Mouse (Mus musculus) E14TG2a.4 (cell line): ENCODE measurements around the gene St3gal3.

Experiments
- H3K27me3 ChIP-seq: 2 replicates; pipeline ENCODE4 v1.6.1; 2014; ENCODE audit warnings: low read length, control low read depth; ENCODE audit not compliant: insufficient read depth
- H3K36me3 ChIP-seq: 2 replicates; pipeline ENCODE4 v1.6.1; 2014; ENCODE audit warnings: low read length, control low read depth; ENCODE audit not compliant: insufficient read depth
- H3K4me1 ChIP-seq: replicated peaks from 2 replicates; pipeline ENCODE4 v1.6.1; 2014; ENCODE audit warnings: low read depth, low read length, control low read depth
- H3K4me3 ChIP-seq: replicated peaks from 2 replicates; pipeline ENCODE4 v1.5.1; 2014; ENCODE audit warnings: mild to moderate bottlenecking, low read length
- H3K9me3 ChIP-seq: 2 replicates; pipeline ENCODE4 v1.6.1; 2014; ENCODE audit warnings: low read length, control low read depth
- CTCF ChIP-seq: conservative IDR thresholded peaks from 2 replicates; pipeline ENCODE4 v1.5.1; 2014; ENCODE audit warnings: low read length
- NANOG ChIP-seq: IDR thresholded peaks from 2 replicates; pipeline ENCODE4 v1.6.1; 2014; ENCODE audit warnings: borderline replicate concordance, low read length, mixed read lengths
- POU5F1 ChIP-seq: IDR thresholded peaks from 2 replicates; pipeline ENCODE4 v1.6.1; 2014; ENCODE audit warnings: low read length, borderline replicate concordance

The St3gal3 gene

GRCm38 (mm10) chr4:117980161-117980560 is 154.6 kb downstream of the St3gal3 start:
- H3K36me3 ChIP-seq, result no peaks in the 10 kb centered on the region
- peaks cover 25% of the 10 kb centered on the region for H3K4me1 ChIP-seq
- H3K9me3 ChIP-seq, result no peaks in the 10 kb centered on the region
- no peak overlapping the region for H3K4me3 ChIP-seq
- H3K27me3 ChIP-seq, result no peaks in the 10 kb centered on the region
- TF ChIP-seq CTCF (no peak), NANOG (no peak), POU5F1 (no peak)

- Histone ChIP-seq H3K9me3 (no peaks in the 10 kb centered on the region), H3K4me1 (peaks cover 35% of the 10 kb centered on the region), H3K4me3 (no peak overlapping the region), H3K36me3 (no peaks in the 10 kb centered on the region), H3K27me3 (no peaks in the 10 kb centered on the region)
- no peak for TF ChIP-seq NANOG
- TF ChIP-seq CTCF, result no peak
- TF ChIP-seq POU5F1, result no peak
These were observed 155.5 kb downstream of the St3gal3 start for GRCm38 (mm10) chr4:117979181-117979580.

GRCm38 (mm10) chr4:117978282-117978681 is 156.4 kb downstream of the St3gal3 start:
- TF ChIP-seq CTCF (no peak), NANOG (no peak), POU5F1 (no peak)

GRCm38 (mm10) chr4:117977841-117978240 is 156.9 kb downstream of the St3gal3 start:
- Histone ChIP-seq H3K36me3 (no peaks in the 10 kb centered on the region), H3K4me3 (no peak overlapping the region), H3K4me1 (peaks cover 43% of the 10 kb centered on the region), H3K27me3 (no peaks in the 10 kb centered on the region), H3K9me3 (no peaks in the 10 kb centered on the region)
- TF ChIP-seq NANOG, result no peak
- no peak for TF ChIP-seq POU5F1
- no peak for TF ChIP-seq CTCF

More at GRCm38 (mm10) chr4:117978282-117978681, 156.4 kb downstream of the St3gal3 start:
- Histone ChIP-seq H3K9me3 (no peaks in the 10 kb centered on the region), H3K4me1 (peaks cover 43% of the 10 kb centered on the region), H3K27me3 (no peaks in the 10 kb centered on the region), H3K36me3 (no peaks in the 10 kb centered on the region), H3K4me3 (no peak overlapping the region)

GRCm38 (mm10) chr4:117977371-117977770 is 157.3 kb downstream of the St3gal3 start:
- Histone ChIP-seq H3K9me3 (no peaks in the 10 kb centered on the region), H3K4me3 (no peak overlapping the region), H3K36me3 (no peaks in the 10 kb centered on the region), H3K4me1 (peaks cover 43% of the 10 kb centered on the region), H3K27me3 (no peaks in the 10 kb centered on the region)
- no peak for TF ChIP-seq NANOG
- TF ChIP-seq CTCF, result no peak
- no peak for TF ChIP-seq POU5F1

GRCm38 (mm10) chr4:117975820-117976219 is 158.9 kb downstream of the St3gal3 start:
- Histone ChIP-seq H3K27me3 (no peaks in the 10 kb centered on the region), H3K4me3 (no peak overlapping the region), H3K9me3 (no peaks in the 10 kb centered on the region), H3K36me3 (no peaks in the 10 kb centered on the region), H3K4me1 (peaks cover 31% of the 10 kb centered on the region)
- TF ChIP-seq NANOG, result no peak
- TF ChIP-seq POU5F1, result no peak
- TF ChIP-seq CTCF, result no peak

- Histone ChIP-seq H3K4me3 (no peak overlapping the region), H3K36me3 (no peaks in the 10 kb centered on the region), H3K9me3 (no peaks in the 10 kb centered on the region), H3K4me1 (peaks cover 30% of the 10 kb centered on the region), H3K27me3 (no peaks in the 10 kb centered on the region)
- no peak for TF ChIP-seq CTCF
- TF ChIP-seq POU5F1, result no peak
- no peak for TF ChIP-seq NANOG
These were observed 160.0 kb downstream of the St3gal3 start for GRCm38 (mm10) chr4:117974719-117975118.

GRCm38 (mm10) chr4:117972999-117973398 is 161.7 kb downstream of the St3gal3 start:
- TF ChIP-seq NANOG (no peak), CTCF (no peak), POU5F1 (no peak)
- Histone ChIP-seq H3K36me3 (no peaks in the 10 kb centered on the region), H3K27me3 (no peaks in the 10 kb centered on the region), H3K9me3 (no peaks in the 10 kb centered on the region), H3K4me3 (peak overlapping the region; percentile 54), H3K4me1 (peaks cover 34% of the 10 kb centered on the region)

- TF ChIP-seq CTCF, result no peak
- no peak for TF ChIP-seq POU5F1
- H3K36me3 ChIP-seq, result peaks cover 35% of the 10 kb centered on the region
These were observed 170.2 kb downstream of the St3gal3 start for GRCm38 (mm10) chr4:117964346-117965025.

More at GRCm38 (mm10) chr4:117964346-117965025, 170.2 kb downstream of the St3gal3 start:
- Histone ChIP-seq H3K27me3 (no peaks in the 10 kb centered on the region), H3K9me3 (no peaks in the 10 kb centered on the region), H3K4me3 (peak overlapping the region; percentile 80), H3K4me1 (peaks cover 86% of the 10 kb centered on the region)
